Mouse (Mus musculus) intestine, embryonic 15.5 days (tissue): ENCODE data around the gene Actr8. TPM values are rescaled to one million over a fixed set of nuclear protein-coding genes. Genes with fewer than 3 reads are reported as not detected.

Experiments
- ATAC-seq: fragments of 200-750 bp; cut with Nextera tagmentation; 2 replicates; pipeline ENCODE4 v1.8.0; 2017; ENCODE audit warnings: moderate TSS enrichment, moderate library complexity
- H3K27ac ChIP-seq: fragments of 300-500 bp; sonication (generic); 2 replicates; pipeline ENCODE4 v1.5.1; 2015; ENCODE audit warnings: mild to moderate bottlenecking, inconsistent platforms
- H3K27me3 ChIP-seq: fragments of 300-500 bp; sonication (generic); replicated peaks from 2 replicates; pipeline ENCODE4 v1.6.1; 2015; ENCODE audit warnings: inconsistent platforms
- H3K36me3 ChIP-seq: fragments of 300-500 bp; sonication (generic); 2 replicates; pipeline ENCODE4 v1.6.1; 2015; ENCODE audit warnings: inconsistent platforms
- H3K4me1 ChIP-seq: fragments of 300-500 bp; sonication (generic); replicated peaks from 2 replicates; pipeline ENCODE4 v1.6.1; 2015; ENCODE audit warnings: inconsistent platforms
- H3K4me2 ChIP-seq: fragments of 300-500 bp; sonication (generic); replicated peaks from 2 replicates; pipeline ENCODE4 v1.6.1; 2015; ENCODE audit warnings: mild to moderate bottlenecking, inconsistent platforms
- H3K4me3 ChIP-seq: fragments of 300-500 bp; sonication (generic); replicated peaks from 2 replicates; pipeline ENCODE4 v1.5.1; 2015; ENCODE audit warnings: inconsistent platforms
- H3K9ac ChIP-seq: fragments of 300-500 bp; sonication (generic); 2 replicates; pipeline ENCODE4 v1.6.1; 2015; ENCODE audit warnings: inconsistent platforms
- H3K9me3 ChIP-seq: fragments of 300-500 bp; sonication (generic); 2 replicates; pipeline ENCODE4 v1.6.1; 2016; ENCODE audit warnings: inconsistent platforms
- WGBS: fragments of 180-500 bp; shearing (Covaris S2); methylation state at CpG from one replicate; pipeline ENCODE4 v1.1.7; 2015; 5-methylcytosine and 5-hydroxymethylcytosine counted together
- polyA plus RNA-seq: library from polyadenylated mRNA; unstranded; fragments of >200 nt; fragmentation: Nextera tagmentation; extraction: Ambion mirVana; gene quantifications from 2 replicates; pipeline ENCODE4 v1.2.1, GENCODE M21; 2015

The Actr8 gene
- polyA plus RNA-seq, 1 experiment from 2014 or later: 51.9 TPM

GRCm38 (mm10) chr14:30046976-30047375, 68.8 kb downstream of the Actr8 start:
- WGBS: 84% methylated on average over 4 of the region's 4 CpGs
- ATAC-seq: no peak
- H3K4me3 ChIP-seq: no peak overlapping the region

GRCm38 (mm10) chr14:30048049-30048448, 69.9 kb downstream of the Actr8 start:
- Histone ChIP-seq H3K9me3 (no peaks in the 10 kb centered on the region), H3K4me3 (no peak overlapping the region), H3K4me1 (0 out of 2 replicates have a peak, but pooled peaks cover 4% of the 10 kb centered on the region), H3K9ac (no peak overlapping the region), H3K27ac (no peak overlapping the region), H3K36me3 (no peaks in the 10 kb centered on the region), H3K4me2 (no peak overlapping the region), H3K27me3 (no peaks in the 10 kb centered on the region)
- WGBS: 83% methylated on average over 3 of the region's 3 CpGs
- ATAC-seq: no peak

More at GRCm38 (mm10) chr14:30046976-30047375, 68.8 kb downstream of the Actr8 start:
- Histone ChIP-seq H3K36me3 (no peaks in the 10 kb centered on the region), H3K4me1 (0 out of 2 replicates have a peak, but pooled peaks cover 4% of the 10 kb centered on the region), H3K9ac (no peak overlapping the region), H3K27ac (no peak overlapping the region), H3K9me3 (no peaks in the 10 kb centered on the region), H3K4me2 (no peak overlapping the region), H3K27me3 (no peaks in the 10 kb centered on the region)

GRCm38 (mm10) chr14:30050280-30050679, 72.1 kb downstream of the Actr8 start:
- H3K27ac ChIP-seq: no peak overlapping the region
- H3K4me1 ChIP-seq: 0 out of 2 replicates have a peak, but pooled peaks cover 4% of the 10 kb centered on the region
- no peak overlapping the region for H3K9ac ChIP-seq
- H3K36me3 ChIP-seq: no peaks in the 10 kb centered on the region
- H3K9me3 ChIP-seq: no peaks in the 10 kb centered on the region
- H3K4me2 ChIP-seq: no peak overlapping the region
- no peak for ATAC-seq
- 87% methylated on average over 8 of the region's 8 CpGs for WGBS
- H3K27me3 ChIP-seq: no peaks in the 10 kb centered on the region
- H3K4me3 ChIP-seq: no peak overlapping the region

GRCm38 (mm10) chr14:30054922-30055321, 76.8 kb downstream of the Actr8 start:
- H3K36me3 ChIP-seq: no peaks in the 10 kb centered on the region
- H3K27me3 ChIP-seq: no peaks in the 10 kb centered on the region
- H3K4me1 ChIP-seq: peaks cover 10% of the 10 kb centered on the region; the same call in 1 of the 2 replicates
- H3K9me3 ChIP-seq: no peaks in the 10 kb centered on the region
- no peak overlapping the region for H3K4me2 ChIP-seq
- WGBS: 64% methylated on average over 7 of the region's 7 CpGs
- H3K4me3 ChIP-seq: no peak overlapping the region
- no peak overlapping the region for H3K9ac ChIP-seq
- no peak for ATAC-seq
- no peak overlapping the region for H3K27ac ChIP-seq

Other genes with a start within 250 kb of the Actr8 start
- gene Selenok, start 10.0 kb upstream of the Actr8 start, polyA plus RNA-seq: 255 and 267 TPM in 2 replicates
- 0.74 and 0.76 TPM in 2 replicates for gene Il17rb, start 30.6 kb downstream of the Actr8 start, polyA plus RNA-seq
- 1.3 and 1.5 TPM in 2 replicates for gene Chdh, start 30.7 kb downstream of the Actr8 start, polyA plus RNA-seq